Mouse (Mus musculus): ENCODE results near the gene Prr19.

The Prr19 gene

DNA sequence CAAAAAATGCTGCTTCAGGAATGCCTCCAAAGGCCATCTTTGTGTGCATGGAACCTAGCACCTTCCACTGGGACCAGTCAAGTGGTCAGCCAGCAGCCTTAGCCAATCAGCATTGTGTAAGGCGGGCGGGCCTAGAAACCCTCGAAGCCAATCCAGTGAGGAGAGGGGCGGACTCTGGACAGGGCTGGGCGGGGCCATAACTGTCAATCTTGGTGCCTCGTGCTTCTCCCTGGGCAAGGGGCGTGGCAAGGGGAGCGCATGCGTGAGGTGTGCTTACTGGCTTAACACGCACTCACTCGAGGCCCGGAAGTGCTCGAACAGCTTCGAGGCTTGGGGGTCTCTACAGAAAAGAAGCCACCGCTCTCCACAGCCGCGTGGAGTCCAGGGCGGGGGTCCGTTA is at the start of gene Prr19:
Prr19 (plus strand) TSS at position 349 of the 400 bp plus-strand sequence.
- in situ Hi-C loops (cut with MboI, MseI): no loop called here

DNA sequence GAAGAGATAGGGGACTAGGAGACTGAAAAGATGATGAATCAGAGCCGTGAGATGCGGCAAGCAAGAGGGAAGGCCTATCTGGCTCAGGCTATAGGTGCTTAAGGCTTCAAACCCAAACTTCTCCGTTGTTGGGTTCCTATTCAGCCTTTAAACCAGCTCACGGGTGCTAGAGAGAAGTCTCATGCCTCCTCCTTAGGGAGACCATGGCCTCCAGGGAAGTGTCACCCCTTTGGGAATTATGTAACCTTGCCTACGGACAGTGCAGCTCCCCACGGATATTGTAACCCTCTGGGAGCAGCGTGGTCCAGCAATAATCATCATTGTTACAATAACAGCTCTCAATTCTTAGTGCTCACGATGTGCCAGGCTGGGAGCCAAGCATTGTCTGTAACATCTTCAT is 49.4 kb upstream of the Prr19 start:
- in situ Hi-C loops (cut with MboI, MseI): loop anchor here in 1 of 2 experiments (25.0 kb wide), 1 partner anchor 1985 kb away; the partner anchor contains the start of genes Coq8b and Itpkc

- in situ Hi-C loops (cut with MboI, MseI): loop anchor here in 1 of 2 experiments (25.0 kb wide), 1 partner anchor 1975 kb away; the partner anchor contains the start of genes Coq8b and Itpkc
Measured at GRCm38 (mm10) chr7:25261896-25262295, 39.3 kb upstream of the Prr19 start.

DNA sequence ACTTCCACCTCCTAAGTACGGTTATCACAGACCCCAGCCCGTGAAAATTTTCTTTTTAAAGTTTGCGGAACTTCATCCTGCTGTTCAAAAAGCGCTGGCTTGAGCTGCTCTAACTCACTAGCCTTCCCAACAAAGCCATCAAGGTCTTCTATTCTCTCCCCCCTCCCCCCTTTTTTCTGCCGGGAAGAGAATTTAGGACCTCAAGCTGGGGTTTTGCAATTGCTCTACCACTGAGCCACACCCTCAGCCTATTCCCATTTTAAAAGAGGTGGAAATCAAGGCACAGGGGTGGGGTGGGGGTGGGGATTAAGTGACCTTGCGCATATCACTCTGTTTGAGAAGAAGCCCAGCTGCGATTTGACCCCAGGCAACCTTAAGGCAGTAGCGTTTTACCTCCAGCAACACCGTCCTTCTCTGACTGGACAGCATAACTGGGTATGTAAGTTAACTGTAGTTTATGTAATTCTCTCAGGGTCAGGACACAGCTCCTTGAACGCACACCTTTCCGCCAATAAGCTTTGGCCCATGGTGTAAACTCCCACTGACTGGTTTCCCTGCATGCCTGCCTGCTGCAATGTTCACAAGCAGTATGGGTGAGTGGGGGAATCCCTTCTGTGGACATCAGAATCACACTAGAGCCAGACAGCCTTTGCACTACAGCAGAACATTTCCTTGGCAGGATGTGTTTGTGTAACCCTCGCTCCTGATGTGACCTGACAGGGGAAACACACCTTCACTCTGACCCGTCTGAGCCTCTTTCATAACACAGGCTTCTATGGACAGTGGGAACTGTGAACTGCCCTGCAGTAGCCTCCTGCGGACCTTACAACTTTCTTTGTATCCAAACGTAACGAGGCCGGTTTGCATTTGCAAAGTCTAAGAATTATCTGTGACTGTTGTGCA is 37.0 kb upstream of the Prr19 start:
- in situ Hi-C loops (cut with MboI, MseI): loop anchor here in 1 of 2 experiments (25.0 kb wide), 1 partner anchor 1973 kb away; the partner anchor contains the start of genes Coq8b and Itpkc

- in situ Hi-C loops (cut with MboI, MseI): loop anchor here in 1 of 2 experiments (25.0 kb wide), 1 partner anchor 1972 kb away; the partner anchor contains the start of genes Coq8b and Itpkc
Measured at GRCm38 (mm10) chr7:25265743-25266142, 35.5 kb upstream of the Prr19 start.

DNA sequence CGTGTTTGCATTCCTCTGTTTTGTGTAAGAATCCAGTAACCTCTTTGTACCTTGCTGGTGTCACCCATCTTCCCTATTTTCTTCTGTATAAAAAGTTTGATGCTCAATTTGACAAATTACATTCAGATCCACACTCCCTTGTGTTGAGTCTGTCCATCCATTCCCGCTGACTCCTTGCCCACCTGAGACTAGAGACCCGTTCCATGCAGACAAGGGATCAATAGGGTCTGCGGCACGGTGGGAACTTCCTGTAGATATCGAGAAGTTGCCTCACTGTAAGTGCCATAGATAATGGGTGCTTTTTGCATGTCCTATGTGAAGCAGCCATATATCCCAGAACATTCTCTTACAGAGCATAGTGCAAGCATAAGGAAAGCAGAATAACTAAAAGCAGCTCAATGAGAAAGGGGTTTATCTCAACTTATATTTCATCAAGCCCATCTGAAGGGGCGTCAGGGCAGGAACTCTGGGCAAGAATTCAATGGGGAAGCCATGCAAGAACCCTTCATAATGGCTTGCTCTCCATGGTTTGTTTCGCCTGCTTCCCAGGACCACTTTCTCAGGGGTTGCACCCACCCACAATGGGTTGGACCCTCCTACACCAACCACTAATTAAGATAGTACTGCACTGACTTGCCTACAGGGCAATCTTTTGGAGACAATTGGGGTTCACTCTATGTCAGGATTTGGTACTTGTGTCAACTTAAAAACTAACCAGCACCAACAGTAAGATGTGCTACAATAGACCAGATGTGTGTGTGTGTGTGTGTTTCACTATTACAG is 34.8 kb upstream of the Prr19 start:
- in situ Hi-C loops (cut with MboI, MseI): loop anchor here in 1 of 2 experiments (25.0 kb wide), 1 partner anchor 1971 kb away; the partner anchor contains the start of genes Coq8b and Itpkc

DNA sequence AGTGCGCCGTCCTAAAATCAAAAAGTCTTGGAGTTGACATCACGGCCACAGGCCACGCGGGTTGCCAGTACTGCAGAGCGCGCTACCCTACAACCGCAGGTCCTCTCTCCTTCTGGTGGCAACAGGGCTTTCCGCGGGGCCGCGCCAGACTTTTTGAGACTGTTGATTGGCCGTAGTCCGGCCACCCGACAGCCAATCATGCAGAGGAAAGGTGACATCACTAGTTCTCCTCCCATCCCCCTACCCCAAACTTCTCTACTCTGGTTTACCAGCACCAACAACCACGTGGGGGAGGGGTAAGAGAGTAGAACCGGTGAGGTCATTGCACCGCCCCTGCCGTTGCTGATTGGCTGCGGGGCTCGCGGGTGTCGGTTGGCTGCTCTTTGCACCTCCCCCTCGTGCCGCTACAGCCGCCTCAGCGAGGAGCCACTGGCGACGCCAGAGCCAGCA is 33.9 kb upstream of the Prr19 start, which contains the start of gene Cic:
Cic (plus strand) TSS at position 404 of the 450 bp plus-strand sequence.
- in situ Hi-C loops (cut with MboI, MseI): loop anchor here in 1 of 2 experiments (25.0 kb wide), 1 partner anchor 1970 kb away; the partner anchor contains the start of genes Coq8b and Itpkc

DNA sequence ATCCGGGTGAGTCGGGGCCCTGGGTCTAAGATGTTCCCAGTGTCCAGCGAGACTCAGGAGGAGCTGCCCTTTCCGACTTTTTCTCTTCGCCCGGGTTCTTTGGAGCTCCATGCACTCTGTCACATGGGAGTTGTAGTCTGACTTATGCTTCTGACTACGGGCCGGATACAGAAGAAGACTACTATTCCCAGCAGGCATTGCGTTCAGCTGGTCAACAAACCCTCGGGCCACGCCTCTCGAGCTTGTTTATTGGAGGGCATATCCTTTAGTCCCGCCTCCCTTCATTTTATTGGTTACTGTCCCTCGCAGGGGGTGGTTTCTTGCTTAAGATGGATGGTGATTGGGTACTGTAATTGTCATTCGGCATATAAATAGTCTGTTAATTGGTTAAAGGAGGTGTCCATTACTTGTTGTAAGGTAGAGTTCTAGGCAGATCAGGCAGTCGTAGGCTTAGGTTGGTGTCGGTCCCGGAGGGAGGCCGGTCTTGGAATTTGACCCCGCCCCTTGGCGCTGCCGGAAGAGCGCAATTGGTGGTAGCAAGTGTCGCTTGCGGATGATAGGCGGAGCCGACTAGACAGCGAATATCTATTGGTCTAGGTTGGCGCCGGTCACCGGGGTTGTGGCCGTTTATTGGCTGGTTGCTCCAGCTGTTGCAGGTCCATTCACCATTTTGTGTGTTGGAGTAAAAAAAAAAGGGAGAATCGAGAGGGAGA is 33.3 kb upstream of the Prr19 start:
- in situ Hi-C loops (cut with MboI, MseI): loop anchor here in 1 of 2 experiments (25.0 kb wide), 1 partner anchor 1969 kb away; the partner anchor contains the start of genes Coq8b and Itpkc

DNA sequence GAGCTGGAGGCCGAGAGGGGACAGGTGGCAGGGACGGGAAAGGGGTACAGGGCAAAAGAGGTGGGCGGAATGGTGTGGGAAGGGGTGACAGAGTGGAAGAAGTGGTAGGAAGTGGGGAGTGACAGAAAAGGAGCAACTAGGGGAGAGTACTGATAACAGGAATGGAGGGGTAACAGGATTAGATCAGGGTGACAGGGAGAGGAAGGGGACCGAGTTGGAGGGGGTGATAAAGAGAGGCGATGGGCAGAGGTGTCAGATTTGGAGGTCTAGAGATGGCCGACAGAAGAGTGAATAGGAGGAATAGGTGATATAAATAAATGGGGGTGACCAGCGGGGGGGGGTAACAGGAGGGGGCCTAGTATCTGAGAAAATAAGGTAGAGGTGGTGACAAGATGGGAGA is 32.6 kb upstream of the Prr19 start:
- in situ Hi-C loops (cut with MboI, MseI): loop anchor here in 1 of 2 experiments (25.0 kb wide), 1 partner anchor 1969 kb away; the partner anchor contains the start of genes Coq8b and Itpkc

DNA sequence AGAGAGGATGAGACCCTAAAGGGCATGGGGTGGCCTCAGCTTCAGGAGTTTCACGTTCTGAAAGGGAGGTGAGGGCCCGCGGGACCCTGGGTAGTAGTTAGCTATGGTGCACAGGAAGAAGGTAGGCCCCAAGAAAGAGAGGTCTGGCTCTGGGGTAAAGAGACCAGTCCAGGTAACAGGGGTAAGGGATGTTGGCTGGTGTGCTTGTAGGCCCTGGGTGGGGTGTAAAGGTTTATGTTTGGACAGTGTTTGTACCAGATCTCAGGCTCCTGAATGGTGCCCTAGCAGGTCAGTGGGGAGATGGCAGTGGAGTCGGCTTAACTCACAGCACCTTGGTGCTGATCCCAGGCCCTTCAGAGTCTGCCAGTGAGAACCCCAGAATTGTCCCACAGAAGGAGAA is 32.2 kb upstream of the Prr19 start:
- in situ Hi-C loops (cut with MboI, MseI): loop anchor here in 1 of 2 experiments (25.0 kb wide), 1 partner anchor 1968 kb away; the partner anchor contains the start of genes Coq8b and Itpkc

DNA sequence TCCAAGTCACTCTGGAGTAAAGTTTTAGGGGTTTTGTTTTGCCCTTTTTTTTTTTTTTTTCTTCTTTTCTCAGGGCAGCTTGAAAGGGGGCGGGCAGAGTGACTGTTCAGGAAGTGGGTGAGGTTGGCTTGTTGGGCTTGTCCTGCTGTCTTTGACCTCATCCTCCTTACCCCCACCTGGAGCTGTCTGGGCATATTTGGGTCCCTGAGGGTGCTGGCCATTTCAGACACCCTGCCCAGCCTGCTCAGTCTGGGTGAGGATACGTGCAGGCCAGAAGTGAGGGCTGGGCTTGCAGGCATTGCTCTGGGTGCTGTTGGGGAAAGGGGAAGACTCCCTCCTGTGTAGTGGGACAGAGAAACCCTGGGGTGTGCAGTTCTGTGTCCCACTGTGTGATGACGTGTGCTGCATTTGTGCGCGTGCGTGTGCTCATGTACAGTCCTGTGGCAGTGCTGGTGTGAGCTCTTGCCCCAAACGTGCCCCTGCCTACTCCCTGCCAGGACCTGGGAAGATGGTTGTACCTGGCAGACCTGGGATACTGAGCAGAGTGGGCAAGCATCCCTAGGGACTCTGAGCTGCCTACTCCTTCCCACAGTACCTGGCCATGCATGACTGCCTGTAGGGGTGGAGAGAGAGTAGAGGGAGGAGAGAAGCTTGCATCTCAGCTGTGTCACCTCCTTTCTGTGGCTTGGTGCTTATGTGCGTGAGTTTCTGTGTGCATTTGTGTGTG is 31.5 kb upstream of the Prr19 start:
- in situ Hi-C loops (cut with MboI, MseI): loop anchor here (5.0 to 25.0 kb wide), 3 partner anchors 45 to 1968 kb away; partner anchors contain the start of genes Coq8b (in 1 of the 2), Dedd2 (in 1 of the 2), Itpkc (in 1 of the 2) and Zfp526 (in 1 of the 2)

DNA sequence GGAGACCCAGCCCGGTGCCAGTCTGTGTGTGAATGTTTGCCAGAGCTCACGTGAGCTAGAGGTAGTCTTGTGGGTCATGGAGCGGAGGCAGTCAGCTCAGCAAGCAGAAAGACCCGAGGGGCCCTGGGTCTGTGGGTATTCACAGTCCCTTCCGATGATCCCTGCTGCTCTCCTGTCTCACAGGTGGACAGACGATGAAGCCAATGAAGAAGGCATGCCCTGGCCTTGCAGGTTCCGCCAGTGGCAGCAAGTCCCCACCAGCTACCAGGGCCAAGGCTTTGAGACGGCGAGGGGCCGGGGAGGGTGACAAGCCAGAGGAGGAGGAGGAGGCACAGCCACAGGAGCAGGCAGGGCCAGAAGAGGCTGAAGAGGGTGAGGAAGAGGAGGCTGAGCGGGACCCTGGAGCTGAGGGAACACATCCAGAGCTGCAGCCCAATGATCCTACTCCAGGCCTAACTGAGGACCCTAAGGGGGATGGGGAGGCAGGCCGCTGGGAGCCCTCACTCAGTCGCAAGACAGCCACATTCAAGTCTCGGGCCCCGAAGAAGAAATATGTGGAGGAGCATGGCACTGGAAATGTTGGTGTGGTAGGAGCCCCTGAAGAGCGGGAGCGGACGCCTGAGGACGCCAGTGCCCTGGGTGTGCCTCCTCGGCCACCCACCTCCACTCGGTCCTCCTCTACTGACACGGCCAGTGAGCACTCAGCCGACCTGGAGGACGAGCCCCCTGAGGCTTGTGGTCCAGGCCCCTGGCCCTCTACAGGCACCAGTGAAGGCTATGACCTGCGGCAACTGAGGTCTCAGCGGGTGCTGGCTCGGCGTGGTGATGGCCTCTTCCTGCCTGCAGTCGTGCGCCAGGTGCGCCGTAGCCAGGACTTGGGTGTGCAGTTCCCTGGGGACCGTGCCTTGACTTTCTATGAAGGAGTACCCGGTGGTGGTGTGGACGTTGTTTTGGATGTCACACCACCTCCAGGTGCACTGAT is 30.3 kb upstream of the Prr19 start:
- in situ Hi-C loops (cut with MboI, MseI): loop anchor here (5.0 to 25.0 kb wide), 3 partner anchors 46 to 1966 kb away; partner anchors contain the start of genes Coq8b (in 1 of the 2), Dedd2 (in 1 of the 2), Itpkc (in 1 of the 2) and Zfp526 (in 1 of the 2)

DNA sequence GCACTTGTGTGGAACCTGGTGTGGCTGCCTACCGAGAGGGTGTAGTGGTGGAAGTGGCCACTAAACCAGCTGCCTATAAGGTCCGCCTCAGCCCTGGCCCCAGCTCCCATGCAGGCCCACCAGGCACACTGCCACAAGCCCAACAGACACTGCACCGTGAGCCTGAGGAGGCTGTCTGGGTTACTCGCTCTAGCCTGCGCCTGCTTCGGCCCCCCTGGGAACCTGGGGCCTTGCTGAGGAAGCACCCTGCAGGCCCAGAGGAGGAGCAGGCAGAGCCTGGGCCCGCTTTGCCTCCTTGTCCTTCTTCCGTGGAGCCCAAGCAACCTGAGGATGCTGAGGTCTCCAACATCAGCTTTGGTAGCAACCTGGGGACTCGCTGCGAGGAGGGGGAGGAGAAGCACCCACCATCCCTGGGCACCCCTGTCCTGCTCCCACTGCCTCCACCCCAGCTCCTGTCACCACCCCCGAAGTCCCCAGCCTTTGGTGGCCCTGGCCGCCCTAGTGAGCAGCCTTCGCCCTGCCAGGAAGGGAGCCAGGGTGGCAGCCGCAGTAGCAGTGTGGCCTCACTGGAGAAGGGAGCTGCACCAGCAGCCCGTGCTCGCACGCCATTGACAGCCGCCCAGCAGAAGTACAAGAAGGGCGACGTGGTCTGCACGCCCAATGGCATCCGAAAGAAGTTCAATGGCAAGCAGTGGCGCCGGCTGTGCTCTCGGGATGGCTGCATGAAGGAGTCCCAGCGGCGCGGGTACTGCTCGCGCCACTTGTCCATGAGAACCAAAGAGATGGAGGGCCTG is 29.4 kb upstream of the Prr19 start:
- in situ Hi-C loops (cut with MboI, MseI): loop anchor here (5.0 to 25.0 kb wide), 3 partner anchors 47 to 1965 kb away; partner anchors contain the start of genes Coq8b (in 1 of the 2), Dedd2 (in 1 of the 2), Itpkc (in 1 of the 2) and Zfp526 (in 1 of the 2)

DNA sequence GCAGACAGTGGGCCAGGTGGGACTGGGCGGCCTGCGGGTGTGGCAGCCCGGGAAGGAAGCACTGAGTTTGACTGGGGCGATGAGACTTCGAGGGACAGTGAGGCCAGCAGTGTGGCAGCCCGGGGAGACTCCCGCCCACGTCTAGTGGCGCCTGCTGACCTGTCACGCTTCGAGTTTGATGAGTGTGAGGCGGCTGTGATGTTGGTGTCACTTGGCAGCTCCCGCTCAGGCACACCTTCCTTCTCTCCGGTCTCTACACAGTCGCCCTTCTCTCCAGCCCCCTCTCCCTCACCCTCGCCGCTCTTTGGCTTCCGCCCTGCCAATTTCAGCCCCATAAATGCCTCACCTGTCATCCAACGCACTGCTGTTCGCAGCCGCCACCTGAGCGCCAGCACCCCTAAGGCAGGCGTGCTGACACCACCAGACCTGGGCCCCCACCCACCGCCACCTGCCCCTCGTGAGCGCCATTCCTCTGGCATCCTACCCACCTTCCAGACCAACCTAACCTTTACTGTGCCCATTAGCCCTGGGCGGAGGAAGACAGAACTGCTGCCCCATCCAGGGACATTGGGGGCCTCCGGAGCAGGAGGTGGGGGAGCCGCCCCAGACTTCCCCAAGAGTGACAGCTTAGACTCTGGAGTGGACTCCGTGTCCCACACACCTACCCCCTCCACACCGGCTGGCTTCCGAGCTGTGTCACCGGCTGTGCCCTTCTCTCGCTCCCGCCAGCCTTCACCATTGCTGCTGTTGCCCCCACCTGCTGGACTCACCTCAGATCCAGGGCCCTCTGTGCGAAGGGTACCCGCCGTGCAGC is 28.6 kb upstream of the Prr19 start:
- in situ Hi-C loops (cut with MboI, MseI): loop anchor here (5.0 to 25.0 kb wide), 3 partner anchors 48 to 1965 kb away; partner anchors contain the start of genes Coq8b (in 1 of the 2), Dedd2 (in 1 of the 2), Itpkc (in 1 of the 2) and Zfp526 (in 1 of the 2)

- in situ Hi-C loops (cut with MboI, MseI): loop anchor here (5.0 to 25.0 kb wide), 3 partner anchors 49 to 1964 kb away; partner anchors contain the start of genes Coq8b (in 1 of the 2), Dedd2 (in 1 of the 2), Itpkc (in 1 of the 2) and Zfp526 (in 1 of the 2)
Measured at GRCm38 (mm10) chr7:25273259-25274241, 27.7 kb upstream of the Prr19 start.
